Mouse (Mus musculus) frontal cortex, postnatal 36 days (tissue): ENCODE measurements around the gene Olfr1221.
"Not testable (repeated sequence)": the region's sequence is repeated elsewhere in the genome, so short reads cannot be mapped to it uniquely, and the experiment has no call there.

Source experiments
- DNase-seq, 2 experiments: peaks; one replicate each; pipeline ENCODE4 v3.0.0; 2022; ENCODE audit warnings: low spot score in 2 of 2

Olfr1221 gene

DNA sequence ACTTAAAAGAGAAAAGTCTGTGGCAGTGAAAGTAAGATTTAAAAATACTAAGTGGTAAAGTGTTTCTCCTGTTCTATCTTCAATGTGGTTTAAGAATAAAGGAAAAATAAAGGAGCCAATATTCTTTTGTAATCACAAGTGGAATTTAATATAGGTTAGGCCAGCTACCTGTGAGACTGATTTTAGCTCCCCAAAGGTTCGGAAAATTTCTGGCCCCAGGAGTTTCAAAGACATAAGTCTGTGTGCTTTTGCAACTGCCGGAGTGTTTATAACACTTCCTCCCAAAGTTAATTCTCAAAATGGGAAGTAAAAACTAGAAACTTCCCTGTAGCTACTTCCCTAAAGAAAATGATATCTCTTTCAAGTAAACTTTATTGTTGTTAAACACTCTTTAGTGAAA lies at the start of gene Olfr1221:
Gene Olfr1221 (minus strand): TSS at position 101 of the 400 bp plus-strand sequence.
- no peak for DNase-seq

DNA sequence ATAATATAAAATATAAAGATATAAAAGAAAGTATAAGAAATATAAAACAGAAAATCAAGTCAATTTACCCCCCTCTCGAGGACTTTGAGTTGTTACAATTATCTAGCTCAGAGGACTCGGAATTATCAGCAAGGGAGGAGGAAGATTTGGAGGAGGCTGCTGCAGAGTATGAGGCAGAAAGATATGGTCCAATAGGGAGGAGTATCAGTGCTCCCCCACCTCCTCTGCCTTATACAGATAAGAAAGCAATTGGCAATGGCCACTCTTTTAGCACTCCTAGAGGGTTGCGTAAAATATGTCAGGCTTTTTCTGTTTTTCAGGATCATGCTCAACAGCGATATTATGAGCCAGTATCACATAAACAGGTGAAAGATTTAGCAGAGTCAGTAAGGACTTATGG lies 47.6 kb upstream of the Olfr1221 start:
- not testable (repeated sequence) for DNase-seq

DNA sequence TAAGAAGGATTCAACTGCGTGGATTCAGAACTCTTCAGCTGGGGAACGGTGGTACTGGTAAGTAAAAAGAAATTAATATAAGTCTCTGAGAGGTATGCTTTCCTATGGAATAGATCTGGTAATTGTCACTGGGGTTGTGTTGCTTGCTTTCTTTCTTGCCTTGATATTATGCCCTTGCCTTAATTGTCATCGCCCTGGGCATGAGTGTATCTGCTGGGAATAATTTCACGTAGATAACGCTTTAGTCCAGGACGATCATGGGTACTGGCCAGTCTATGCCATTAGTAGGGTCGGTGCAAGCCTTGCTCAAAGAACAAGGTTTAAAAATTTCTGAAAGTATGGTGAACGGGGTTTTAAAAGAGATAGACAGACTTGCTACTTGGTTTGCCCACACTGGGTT lies 46.9 kb upstream of the Olfr1221 start, which contains the start of gene Olfr1224-ps1:
Gene Olfr1224-ps1 (minus strand): TSS at position 101 of the 400 bp plus-strand sequence.
- not testable (repeated sequence) for DNase-seq

DNA sequence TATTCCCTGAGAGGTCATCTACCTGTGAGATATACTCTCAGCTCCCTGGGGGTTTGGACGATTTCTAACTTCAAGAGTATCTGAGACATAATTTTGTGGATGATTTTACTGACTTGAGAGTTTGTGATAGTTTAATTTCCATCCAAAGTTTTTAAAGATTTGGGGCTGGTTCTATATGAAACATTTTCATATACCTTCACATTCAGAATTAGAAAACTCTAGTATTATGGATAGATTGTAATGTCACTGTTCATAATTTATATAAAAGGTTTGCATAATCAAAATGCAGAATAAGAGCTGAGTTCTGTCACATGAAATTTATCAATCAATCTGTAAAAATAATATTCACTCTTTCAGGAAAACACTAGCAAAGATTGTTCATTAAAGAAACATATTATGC lies 34.4 kb upstream of the Olfr1221 start, which contains the start of gene Olfr1223:
Gene Olfr1223 (minus strand): TSS at position 101 of the 400 bp plus-strand sequence.
- DNase-seq: no peak

DNA sequence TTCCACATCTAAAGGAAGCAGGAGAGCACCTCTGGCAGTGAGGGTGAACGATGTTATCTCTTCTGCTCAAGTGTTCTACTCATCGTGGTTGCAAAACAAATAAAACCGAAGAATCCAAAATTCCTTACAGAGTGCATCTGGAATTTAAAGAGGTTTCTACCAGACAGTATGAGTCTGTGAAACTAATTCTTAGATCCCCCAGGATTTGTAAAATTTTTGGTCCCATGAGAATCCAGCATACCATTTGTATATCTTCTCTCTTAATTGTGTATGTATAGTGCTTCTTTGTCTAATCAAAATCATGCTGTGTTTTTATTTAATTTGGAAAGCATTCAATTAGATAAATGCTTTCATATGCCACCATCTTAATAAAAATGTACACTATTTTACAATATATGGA lies 15.9 kb upstream of the Olfr1221 start, which contains the start of gene Olfr1222:
Gene Olfr1222 (minus strand): TSS at position 101 of the 400 bp plus-strand sequence.
- DNase-seq: no peak

DNA sequence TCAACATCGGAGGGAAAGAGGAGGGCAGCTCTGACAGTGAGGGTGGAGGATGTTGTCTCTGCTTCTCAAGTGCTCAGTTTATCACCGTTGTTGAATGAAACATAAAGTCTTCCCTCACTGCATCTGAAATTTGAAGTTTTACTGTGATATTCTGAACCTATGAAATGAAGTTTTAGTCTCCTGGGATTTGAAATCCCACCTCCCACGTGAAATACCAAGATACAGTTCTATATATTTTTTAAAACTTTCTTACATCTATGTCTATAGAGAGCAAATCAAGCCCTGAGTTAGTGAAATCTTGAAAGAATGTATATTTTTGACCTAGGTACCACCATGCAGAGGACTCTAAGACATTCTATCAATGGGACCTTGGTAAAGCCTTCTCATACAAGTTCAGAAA lies 10.3 kb downstream of the Olfr1221 start, which contains the start of gene Olfr1220:
Gene Olfr1220 (minus strand): TSS at position 101 of the 400 bp plus-strand sequence.
- DNase-seq: no peak

DNA sequence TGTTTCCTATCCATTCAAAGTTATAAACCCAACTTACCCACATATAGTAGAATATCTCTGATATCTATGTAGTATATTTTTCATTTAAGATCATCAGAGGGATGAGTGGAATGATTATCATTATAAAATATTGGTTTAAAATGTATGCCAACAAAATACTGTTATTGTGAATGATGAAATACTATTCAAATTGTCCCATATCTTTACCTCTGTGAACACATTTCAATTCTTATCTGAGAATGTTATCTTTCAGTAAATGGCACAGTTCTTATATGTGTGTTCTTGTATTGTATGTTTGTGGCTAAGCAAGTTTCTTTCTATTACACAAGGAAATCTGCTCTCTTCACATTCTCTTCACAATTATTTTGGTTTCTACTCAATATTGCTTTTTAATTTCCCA lies 11.4 kb downstream of the Olfr1221 start:
- DNase-seq: no peak

DNA sequence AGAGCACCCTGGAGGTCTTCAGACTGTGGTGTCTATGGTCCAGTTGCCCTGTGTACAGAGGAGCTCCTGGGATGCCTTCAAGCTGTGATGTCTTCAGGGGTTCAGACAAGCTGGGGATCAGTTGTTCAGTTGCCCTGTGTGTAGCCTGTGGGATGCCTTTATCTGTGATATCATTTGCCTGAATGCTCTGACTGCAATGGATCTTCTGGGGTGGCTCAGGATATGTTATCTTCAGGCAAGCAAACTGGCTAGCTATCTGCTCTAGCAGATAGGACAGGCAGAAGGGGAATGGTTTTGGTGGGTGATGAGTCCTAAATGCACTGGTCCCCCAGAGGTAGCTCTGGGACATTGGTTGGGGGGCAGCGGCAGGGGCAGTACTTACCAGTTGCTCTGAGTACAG lies 23.2 kb downstream of the Olfr1221 start:
- no peak for DNase-seq

DNA sequence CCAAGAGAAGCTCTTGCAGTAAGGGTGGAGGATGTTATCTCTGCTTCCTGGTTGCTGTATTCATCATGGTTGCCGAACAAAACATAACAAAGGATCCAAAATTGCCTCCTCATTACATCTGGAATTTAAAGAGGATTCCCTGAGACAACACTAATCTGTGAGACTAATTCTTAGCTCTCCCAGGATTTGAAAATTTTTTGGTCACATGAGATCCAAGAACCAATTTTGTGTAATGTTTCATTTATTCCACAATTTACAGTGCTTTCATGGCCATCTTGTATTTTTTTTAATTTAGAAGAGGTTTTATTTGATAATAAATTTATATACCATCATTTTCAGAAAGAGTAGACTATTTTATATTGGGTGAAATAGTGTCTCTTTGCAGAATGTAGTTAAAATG lies 33.7 kb downstream of the Olfr1221 start, which contains the start of gene Olfr1219:
Gene Olfr1219 (minus strand): TSS at position 101 of the 400 bp plus-strand sequence.
- DNase-seq: no peak

DNA sequence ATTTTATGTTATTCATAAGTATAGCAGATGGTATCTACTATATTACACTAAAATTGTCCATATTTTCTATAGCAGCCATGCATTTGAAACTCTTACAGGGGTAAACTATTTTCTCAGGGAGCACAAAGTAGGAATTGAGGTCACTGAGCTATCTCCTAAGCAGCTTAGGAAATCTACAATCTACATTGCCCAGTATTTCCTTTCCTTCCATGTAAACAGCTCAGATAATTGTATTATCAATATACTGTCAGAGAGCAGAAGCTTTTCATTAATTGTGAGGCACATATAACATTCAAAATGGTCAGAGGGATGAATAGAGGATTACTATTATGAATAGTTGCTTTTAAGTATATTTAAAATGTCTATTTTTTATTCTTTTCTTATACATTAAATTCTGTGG lies 35.6 kb downstream of the Olfr1221 start:
- DNase-seq: no peak

DNA sequence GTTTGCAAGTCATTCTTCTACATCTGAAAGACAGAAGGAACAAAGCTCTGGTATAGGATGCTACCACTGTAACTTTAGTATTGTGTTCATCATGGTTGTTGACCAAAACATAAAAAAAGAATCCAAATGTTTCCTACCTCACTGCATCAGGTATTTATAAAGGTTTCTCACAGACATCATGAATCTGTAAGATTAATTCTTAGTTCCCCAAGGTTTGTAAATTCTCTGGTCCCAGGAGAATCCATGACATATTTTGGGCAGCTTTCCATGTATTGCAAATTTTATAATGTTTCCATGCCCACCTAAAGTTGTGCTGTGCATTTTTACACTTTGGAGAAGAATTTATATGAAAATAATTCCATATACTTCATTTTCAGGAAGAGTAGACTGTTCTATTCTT lies 56.0 kb downstream of the Olfr1221 start, which contains the start of gene Olfr1218:
Gene Olfr1218 (minus strand): TSS at position 101 of the 400 bp plus-strand sequence.
- DNase-seq: no peak
